Mouse (Mus musculus) bone marrow, adult 2 months (tissue): ENCODE measurements around the gene Pde4d. TPM values are rescaled to one million over a fixed set of nuclear protein-coding genes. Genes with fewer than 3 reads are reported as not detected.

Experiments
- H3K27ac ChIP-seq: fragments of 200-500 bp; 2 replicates; pipeline ENCODE4 v1.5.1; 2012; ENCODE audit warnings: low read depth, mild to moderate bottlenecking, control low read depth, inconsistent platforms, low read length; ENCODE audit not compliant: control insufficient read depth, poor library complexity, insufficient read depth
- H3K4me1 ChIP-seq: fragments of 200-500 bp; 2 replicates; pipeline ENCODE4 v1.6.1; 2011; ENCODE audit warnings: low read length; ENCODE audit not compliant: control insufficient read depth, insufficient read depth
- H3K4me3 ChIP-seq: fragments of 200-500 bp; replicated peaks from 2 replicates; pipeline ENCODE3; 2011; ENCODE audit warnings: mild to moderate bottlenecking, low read depth, low read length, control low read depth; ENCODE audit not compliant: control insufficient read depth
- CTCF ChIP-seq: fragments of 200-500 bp; IDR thresholded peaks from 2 replicates; pipeline ENCODE4 v1.5.1; 2011; ENCODE audit warnings: low read length, control low read depth; ENCODE audit not compliant: control insufficient read depth, insufficient read depth
- POLR2A ChIP-seq: fragments of 200-500 bp; IDR thresholded peaks from 2 replicates; pipeline ENCODE4 v1.6.1; 2011; ENCODE audit warnings: low read depth, mild to moderate bottlenecking, control low read depth, low read length, borderline replicate concordance; ENCODE audit not compliant: control insufficient read depth
- WGBS: fragments of 180-500 bp; shearing (Covaris S2); methylation state at CpG from one replicate; pipeline ENCODE4 v1.1.7; 2018; 5-methylcytosine and 5-hydroxymethylcytosine counted together
- polyA plus RNA-seq: library from polyadenylated mRNA; stranded (reverse); fragments of >200 nt; gene quantifications from 2 replicates; pipeline ENCODE4 v1.2.4, GENCODE M21; 2011; ENCODE audit warnings: low replicate concordance; ENCODE audit not compliant: missing spikeins, insufficient read depth, insufficient read length

Gene Pde4d
- polyA plus RNA-seq, 1 experiment = 17.6 TPM

GRCm38 (mm10) chr13:108596938-108597337 is 147.2 kb downstream of the Pde4d start:
- TF ChIP-seq CTCF = no peak
- no peak for TF ChIP-seq POLR2A
- WGBS = 19% methylated on average over 3 of the region's 3 CpGs
- Histone ChIP-seq H3K4me1 (no peaks in the 10 kb centered on the region), H3K4me3 (no peak overlapping the region), H3K27ac (no peak overlapping the region)

GRCm38 (mm10) chr13:108598673-108599072 is 148.9 kb downstream of the Pde4d start:
- TF ChIP-seq CTCF (no peak), POLR2A (no peak)
- WGBS = 75% methylated on average over 3 of the region's 3 CpGs
- Histone ChIP-seq H3K4me3 (no peak overlapping the region), H3K27ac (no peak overlapping the region), H3K4me1 (no peaks in the 10 kb centered on the region)

GRCm38 (mm10) chr13:108599186-108599900 is 149.6 kb downstream of the Pde4d start:
- H3K27ac ChIP-seq = no peak overlapping the region
- no peak for TF ChIP-seq POLR2A
- TF ChIP-seq CTCF = no peak
- no peaks in the 10 kb centered on the region for H3K4me1 ChIP-seq
- 67% methylated on average over 6 of the region's 6 CpGs for WGBS
- no peak overlapping the region for H3K4me3 ChIP-seq

- 91% methylated on average over 2 of the region's 2 CpGs for WGBS
- Histone ChIP-seq H3K4me3 (no peak overlapping the region), H3K27ac (no peak overlapping the region), H3K4me1 (no peaks in the 10 kb centered on the region)
- TF ChIP-seq POLR2A (no peak), CTCF (no peak)
Measured at GRCm38 (mm10) chr13:108601021-108601420, 151.3 kb downstream of the Pde4d start.

- H3K4me1 ChIP-seq = no peaks in the 10 kb centered on the region
- H3K4me3 ChIP-seq = no peak overlapping the region
- TF ChIP-seq POLR2A = no peak
- TF ChIP-seq CTCF = no peak
- WGBS = 85% methylated on average over 1 of the region's 1 CpGs
- H3K27ac ChIP-seq = no peak overlapping the region
Measured at GRCm38 (mm10) chr13:108603502-108603901, 153.8 kb downstream of the Pde4d start.

- H3K4me1 ChIP-seq = no peaks in the 10 kb centered on the region
- no peak for TF ChIP-seq POLR2A
- TF ChIP-seq CTCF = no peak
- no peak overlapping the region for H3K27ac ChIP-seq
- H3K4me3 ChIP-seq = no peak overlapping the region
Measured at GRCm38 (mm10) chr13:108604213-108604612, 154.5 kb downstream of the Pde4d start.

- WGBS = 82% methylated on average over 1 of the region's 1 CpGs
- TF ChIP-seq CTCF (no peak), POLR2A (no peak)
- Histone ChIP-seq H3K27ac (no peak overlapping the region), H3K4me3 (no peak overlapping the region), H3K4me1 (no peaks in the 10 kb centered on the region)
Measured at GRCm38 (mm10) chr13:108618207-108618606, 168.5 kb downstream of the Pde4d start.

GRCm38 (mm10) chr13:108622681-108623080 is 172.9 kb downstream of the Pde4d start:
- TF ChIP-seq POLR2A = no peak
- no peak for TF ChIP-seq CTCF
- WGBS = 76% methylated on average over 4 of the region's 4 CpGs
- H3K4me3 ChIP-seq = no peak overlapping the region
- H3K4me1 ChIP-seq = no peaks in the 10 kb centered on the region
- H3K27ac ChIP-seq = no peak overlapping the region

- no peaks in the 10 kb centered on the region for H3K4me1 ChIP-seq
- no peak overlapping the region for H3K27ac ChIP-seq
- TF ChIP-seq CTCF = no peak
- no peak for TF ChIP-seq POLR2A
- H3K4me3 ChIP-seq = no peak overlapping the region
- WGBS = 21% methylated on average over 3 of the region's 3 CpGs
Measured at GRCm38 (mm10) chr13:108623929-108624328, 174.2 kb downstream of the Pde4d start.
